Mouse (Mus musculus) cerebellum, adult (tissue): ENCODE results near the gene Lhx9.
A peak's percentile ranks its signal among the peaks of the same experiment; 100 is the strongest.

Source experiments
- ATAC-seq: cut with Nextera tagmentation; 2 replicates; pipeline ENCODE4 v1.9.2; 2017; ENCODE audit warnings: mild to moderate bottlenecking, moderate library complexity, mixed read lengths; ENCODE audit not compliant: insufficient number of reproducible peaks, low FRiP score, low TSS enrichment

The Lhx9 gene

DNA sequence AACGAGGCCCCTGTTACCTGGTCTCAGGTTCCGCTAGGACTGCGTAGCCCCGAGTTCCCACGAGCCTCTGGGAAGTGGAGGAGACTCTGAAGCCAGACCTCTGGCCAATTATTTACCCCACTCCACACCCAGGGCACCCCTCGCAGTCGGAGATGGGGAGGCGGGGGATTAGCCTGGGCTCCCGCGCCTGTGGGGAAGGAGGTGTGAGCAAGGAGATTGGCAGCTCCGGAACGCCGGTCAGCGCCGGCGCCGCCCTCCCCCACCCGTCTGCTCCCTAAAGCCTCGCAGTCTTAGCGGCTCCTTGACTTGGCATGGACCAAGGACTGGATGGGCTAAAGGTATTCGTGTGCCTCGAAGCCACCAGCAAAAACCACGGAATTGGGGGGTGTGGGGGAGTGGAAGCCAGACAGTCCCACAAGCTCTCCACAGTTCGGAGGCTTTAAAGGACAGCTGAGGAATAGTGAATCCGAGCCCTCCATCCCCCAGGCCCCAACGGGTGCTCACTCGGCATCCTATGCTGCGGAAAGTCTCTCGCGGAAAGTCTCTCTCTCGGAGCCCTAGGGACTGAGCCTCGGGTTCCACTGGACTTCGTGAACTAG, at the start of gene Lhx9:
Gene Lhx9 (minus strand): TSS at position 67 of the 599 bp plus-strand sequence.
- no peak for ATAC-seq

GRCm38 (mm10) chr1:138896088-138896487, 47.7 kb upstream of the Lhx9 start:
- no peak for ATAC-seq

DNA sequence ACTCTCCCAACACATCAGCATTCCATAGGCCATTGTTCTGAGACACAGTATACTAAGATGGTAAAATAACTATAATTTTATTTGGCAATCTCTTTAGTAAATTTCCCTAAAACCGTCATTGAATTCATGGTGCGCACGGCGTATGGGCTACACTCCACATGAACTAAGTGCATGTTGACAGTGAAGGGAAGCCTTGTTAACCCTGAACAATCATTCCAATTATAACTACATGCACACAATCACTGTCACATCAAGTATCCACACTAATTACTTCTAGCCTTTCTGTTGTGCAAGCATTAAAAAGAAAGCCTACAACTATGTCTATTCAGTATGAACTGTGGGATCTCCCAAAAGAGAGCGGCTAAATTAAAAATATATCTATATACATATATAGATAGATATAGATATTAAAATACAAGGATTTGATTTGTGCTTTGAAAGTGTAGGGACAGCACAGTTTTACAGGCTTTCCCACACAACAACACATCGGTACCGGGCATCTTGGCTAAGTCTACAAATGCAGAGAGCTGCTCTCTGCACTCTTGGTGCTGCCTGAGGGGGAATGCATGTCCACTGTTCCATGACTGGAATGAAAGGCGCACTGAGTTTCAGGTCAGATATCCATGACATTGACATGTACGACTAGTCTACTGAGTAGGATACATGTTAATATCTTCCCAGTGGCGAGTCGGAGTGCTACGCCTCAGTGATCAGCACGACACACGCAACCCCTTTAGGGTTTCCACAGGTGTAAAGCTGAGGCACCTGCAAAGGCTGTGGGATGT, 29.3 kb upstream of the Lhx9 start:
- ATAC-seq: no peak

- no peak for ATAC-seq
These were observed 28.1 kb upstream of the Lhx9 start for GRCm38 (mm10) chr1:138876371-138877045.

DNA sequence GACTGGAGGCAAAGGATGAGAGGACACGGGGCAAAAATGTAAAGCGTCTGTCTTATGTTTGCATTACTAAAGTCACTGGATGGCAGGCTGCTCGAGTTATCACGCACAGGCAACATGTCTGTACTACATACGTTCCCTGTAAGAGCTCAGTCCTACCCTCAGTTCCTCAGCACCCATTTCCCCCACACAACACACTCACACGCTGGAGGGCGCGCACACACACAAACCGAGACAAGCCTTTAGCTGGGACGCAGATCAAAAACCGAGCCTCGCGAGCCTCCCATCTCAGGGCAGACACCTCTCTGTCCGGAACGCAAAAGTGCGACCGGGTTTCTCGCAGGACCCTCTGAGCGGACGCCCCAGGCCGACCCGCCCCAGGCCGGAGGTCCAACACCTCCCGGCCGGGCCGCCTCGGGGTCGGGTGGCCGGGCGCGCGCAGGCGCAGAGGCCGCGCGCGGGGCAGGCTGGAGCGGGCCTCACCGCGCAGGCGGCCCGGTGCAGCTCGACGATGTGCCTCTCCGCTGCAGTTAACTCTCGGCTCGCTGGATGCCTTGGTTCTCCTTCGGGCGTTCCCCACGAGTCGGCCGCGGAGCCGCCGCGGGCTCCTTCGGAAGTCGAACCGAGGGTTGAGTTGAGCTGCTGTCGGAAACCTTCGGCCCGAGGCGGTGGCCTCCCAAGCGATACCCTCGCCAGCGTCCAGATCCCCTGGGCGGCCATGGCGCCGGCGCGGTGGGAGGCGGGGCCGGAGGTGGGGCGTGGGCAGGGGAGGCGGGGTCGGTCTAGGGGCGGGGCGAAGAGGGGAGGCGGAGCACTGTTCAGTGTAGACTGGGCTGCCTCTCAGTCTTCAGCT, 7.9 kb upstream of the Lhx9 start, which contains the start of gene 2310009B15Rik:
Gene 2310009B15Rik (minus strand): TSS at position 752 of the 850 bp plus-strand sequence.
- ATAC-seq: peak; percentile 92

GRCm38 (mm10) chr1:138850823-138851222, 2.4 kb upstream of the Lhx9 start:
- no peak for ATAC-seq

- no peak for ATAC-seq
These were observed 1.8 kb upstream of the Lhx9 start for GRCm38 (mm10) chr1:138850161-138850539.

DNA sequence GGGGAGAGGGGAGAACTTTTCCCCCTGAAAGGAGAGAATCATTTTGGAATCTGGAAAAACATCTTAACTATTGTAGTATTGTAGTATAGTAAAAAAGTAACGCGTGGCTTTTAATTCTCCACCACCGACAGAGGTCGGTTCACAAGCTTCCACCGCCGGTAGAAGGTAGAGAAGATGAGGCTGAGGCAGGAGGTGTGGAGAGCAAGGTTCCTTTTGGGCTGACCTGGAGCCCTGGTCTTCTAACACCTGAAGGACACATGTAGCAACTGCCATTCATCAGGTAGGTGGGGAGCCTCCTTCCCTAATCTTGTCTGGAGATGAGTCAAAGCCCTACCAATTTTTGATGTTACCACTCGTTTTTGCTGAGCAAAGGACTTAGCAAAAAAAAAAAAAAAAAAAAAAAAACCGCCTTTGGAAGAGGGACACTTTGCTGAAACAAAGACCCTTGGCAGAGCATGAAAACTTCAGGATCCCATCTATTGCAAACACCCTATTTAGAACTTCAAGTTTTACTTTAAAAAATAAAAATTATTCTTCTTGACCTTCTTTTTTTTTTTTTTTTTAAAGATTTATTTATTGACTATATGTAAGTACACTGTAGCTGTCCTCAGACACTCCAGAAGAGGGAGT, 1.3 kb upstream of the Lhx9 start:
- no peak for ATAC-seq

DNA sequence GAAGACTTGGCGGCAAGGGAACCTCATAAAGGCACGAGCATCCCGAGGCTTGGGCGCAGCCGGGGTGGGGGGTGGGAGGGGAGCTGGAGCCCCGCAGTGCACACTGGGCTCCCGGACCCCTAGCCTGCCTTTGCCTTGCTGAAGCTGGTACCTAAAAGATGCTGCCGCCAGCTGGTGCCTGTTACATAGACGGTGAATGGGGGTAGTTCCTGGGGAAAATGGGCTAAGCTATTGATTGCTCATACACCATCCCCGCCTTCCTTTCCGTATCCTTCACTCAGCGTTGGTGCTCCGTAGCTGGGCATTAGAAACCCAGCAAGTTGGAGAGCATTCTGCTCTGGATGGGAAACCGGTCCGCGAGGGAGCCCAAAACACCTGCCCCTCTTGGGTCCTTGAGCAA, 351 bp downstream of the Lhx9 start:
- ATAC-seq: no peak

GRCm38 (mm10) chr1:138847146-138847545, 1.2 kb downstream of the Lhx9 start:
- ATAC-seq: no peak

DNA sequence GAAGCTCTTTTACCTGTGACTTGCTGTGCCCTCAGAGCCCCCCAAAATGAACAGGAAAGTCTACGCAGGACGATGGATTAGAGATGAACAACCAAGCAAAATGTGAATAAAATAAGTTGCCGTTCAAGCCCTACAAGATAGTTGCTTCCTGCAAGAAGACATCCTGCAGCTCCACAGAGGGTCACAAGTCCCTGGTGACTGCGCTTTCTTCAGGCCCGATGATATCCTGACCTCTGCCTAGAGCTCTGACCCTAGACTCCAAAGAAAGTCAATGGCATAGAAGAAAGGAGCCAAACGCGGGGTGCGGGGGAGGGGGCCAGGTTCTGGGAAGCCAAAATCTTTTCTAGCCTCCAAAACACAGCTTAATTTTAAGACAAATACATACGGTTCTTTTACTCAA, 1.8 kb downstream of the Lhx9 start:
- no peak for ATAC-seq

- no peak for ATAC-seq
These were observed 2.2 kb downstream of the Lhx9 start for GRCm38 (mm10) chr1:138846131-138846530.

- no peak for ATAC-seq
These were observed 2.9 kb downstream of the Lhx9 start for GRCm38 (mm10) chr1:138845481-138845880.

- no peak for ATAC-seq
These were observed 4.2 kb downstream of the Lhx9 start for GRCm38 (mm10) chr1:138844166-138844565.

GRCm38 (mm10) chr1:138843361-138844091, 4.9 kb downstream of the Lhx9 start:
- ATAC-seq: no peak

GRCm38 (mm10) chr1:138842756-138843155, 5.6 kb downstream of the Lhx9 start:
- no peak for ATAC-seq

DNA sequence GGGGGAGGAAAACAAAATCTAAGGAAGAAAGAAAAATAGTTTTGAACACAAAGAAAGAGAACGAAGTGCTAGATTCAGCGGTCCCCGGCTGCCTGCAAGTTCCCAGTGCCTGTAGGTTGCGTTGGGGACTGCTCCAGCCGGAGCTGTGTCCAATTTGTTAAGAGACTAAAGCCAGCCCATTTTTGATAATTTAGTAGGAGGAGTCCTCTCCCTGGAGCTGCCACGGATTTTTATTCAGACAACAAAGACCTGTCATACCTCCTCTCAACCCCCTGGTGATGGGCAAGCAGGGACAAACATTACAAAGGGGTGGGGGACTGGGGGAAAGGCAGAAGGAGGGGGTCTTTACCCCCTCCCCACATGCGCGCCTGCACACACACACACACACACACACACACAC, 6.1 kb downstream of the Lhx9 start:
- no peak for ATAC-seq

GRCm38 (mm10) chr1:138841306-138842095, 6.9 kb downstream of the Lhx9 start:
- ATAC-seq: no peak
